Comparison of ENCODE assay signal across 22 mouse cellular contexts in the genomic region with DNA sequence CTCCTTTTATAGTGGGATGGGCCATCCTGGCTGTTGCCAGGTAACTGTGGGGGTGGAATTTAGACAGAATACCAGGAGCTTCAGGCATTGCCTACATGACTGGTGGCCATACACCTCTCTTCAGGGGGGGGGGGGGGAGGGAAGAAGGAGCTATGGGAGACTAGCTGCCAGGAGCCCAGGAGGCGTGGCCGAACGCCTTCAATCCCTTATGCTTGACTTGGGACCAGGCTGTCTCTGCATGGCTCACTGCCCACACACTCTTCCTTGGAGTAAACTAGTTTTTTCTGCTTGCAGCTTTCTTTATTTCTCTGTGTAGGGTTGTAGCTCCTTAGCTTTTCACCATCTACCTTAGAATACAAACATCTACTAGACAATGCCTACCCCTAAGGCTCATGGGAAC.
DNase-seq lines count a peak whose midpoint lies in the region; ATAC-seq and TF ChIP-seq lines count a peak whose summit lies in the region.
"Had no signal": no experiment of that assay in that cellular context is flagged by ENCODE, and none has a peak within 500 bp of the region (broad histone marks: within the 10 kb centered on the region; RNA-seq: fewer than 3 reads in every experiment).

No protein-coding gene starts in this region.

- 0 out of 2 replicates have a peak, but pooled peaks have one; percentile 26 for ATAC-seq in hindbrain, embryonic 12.5 days (ENCODE audit: low FRiP score)
- ATAC-seq in hindbrain, embryonic 13.5 days (ENCODE audit: low FRiP score) = no peak
- no peak for ATAC-seq in CD4-positive, CD25-positive, alpha-beta regulatory T cell, adult 4 months
- ATAC-seq: intestine, postnatal 0 days; liver, postnatal 0 days; lung, postnatal 0 days had no signal

- H3K9me3 ChIP-seq in hindbrain, embryonic 12.5 days (replicated peaks) = no peaks in the 10 kb centered on the region
- H3K9me3 ChIP-seq in hindbrain, embryonic 13.5 days = no peaks in the 10 kb centered on the region
- H3K9me3 ChIP-seq: embryonic facial prominence, embryonic 15.5 days; limb, embryonic 12.5 days; neural tube, embryonic 12.5 days had no signal

- H3K4me1 ChIP-seq in cerebellum, adult 2 months (ENCODE audit: control insufficient read depth, insufficient read depth, low read length) = no peaks in the 10 kb centered on the region; the same call in 1 of the 2 replicates
- H3K4me1 ChIP-seq in hindbrain, embryonic 12.5 days = no peaks in the 10 kb centered on the region
- H3K4me1 ChIP-seq in hindbrain, embryonic 13.5 days (replicated peaks) = no peaks in the 10 kb centered on the region
- H3K4me1 ChIP-seq: embryonic facial prominence, embryonic 15.5 days; heart, embryonic 13.5 days; limb, embryonic 12.5 days; neural tube, embryonic 12.5 days had no signal

- 12% methylated on average over 3 of the region's 3 CpGs for WGBS in cerebellum, adult 2 months
- WGBS in hindbrain, embryonic 12.5 days = 85% methylated on average over 3 of the region's 3 CpGs
- WGBS in hindbrain, embryonic 13.5 days = 74% methylated on average over 3 of the region's 3 CpGs

- intact Hi-C loops in left cerebral cortex, postnatal 4 days (cut with DNase I) = no loop called here
- intact Hi-C loops in left cerebral cortex, adult 2 months (cut with DNase I) = no loop called here

- H3K36me3 ChIP-seq in hindbrain, embryonic 12.5 days = no peaks in the 10 kb centered on the region
- H3K36me3 ChIP-seq in hindbrain, embryonic 13.5 days = no peaks in the 10 kb centered on the region
- H3K36me3 ChIP-seq: embryonic facial prominence, embryonic 15.5 days; heart, embryonic 13.5 days; limb, embryonic 12.5 days; neural tube, embryonic 12.5 days had no signal

- no peaks in the 10 kb centered on the region for H3K27me3 ChIP-seq in cerebellum, adult 2 months (ENCODE audit: control insufficient read depth, insufficient read depth, low read length)
- H3K27me3 ChIP-seq in hindbrain, embryonic 12.5 days = no peaks in the 10 kb centered on the region
- no peaks in the 10 kb centered on the region for H3K27me3 ChIP-seq in hindbrain, embryonic 13.5 days
- H3K27me3 ChIP-seq: embryonic facial prominence, embryonic 15.5 days; heart, embryonic 13.5 days; limb, embryonic 12.5 days; neural tube, embryonic 12.5 days had no signal

- TF ChIP-seq POLR2A in cerebellum, adult 2 months (IDR thresholded peaks at IDR 0.05; ENCODE audit: borderline replicate concordance, insufficient read depth, low read length) = no peak

- no peak overlapping the region for H3K9ac ChIP-seq in hindbrain, embryonic 12.5 days
- H3K9ac ChIP-seq in hindbrain, embryonic 13.5 days = no peak overlapping the region
- H3K9ac ChIP-seq: embryonic facial prominence, embryonic 15.5 days; heart, embryonic 13.5 days; limb, embryonic 12.5 days; liver, postnatal 0 days; neural tube, embryonic 12.5 days had no signal

- no peak overlapping the region for H3K4me3 ChIP-seq in cerebellum, adult 2 months (replicated peaks; ENCODE audit: insufficient read depth, low read depth, low read length)
- H3K4me3 ChIP-seq in hindbrain, embryonic 12.5 days = no peak overlapping the region
- H3K4me3 ChIP-seq in hindbrain, embryonic 13.5 days = no peak overlapping the region
- H3K4me3 ChIP-seq in left cerebral cortex, adult 2 months = no peak overlapping the region
- H3K4me3 ChIP-seq: embryonic facial prominence, embryonic 15.5 days; heart, embryonic 13.5 days; layer of hippocampus, adult 2 months; limb, embryonic 12.5 days; neural tube, embryonic 12.5 days had no signal

- H3K4me2 ChIP-seq in hindbrain, embryonic 12.5 days (replicated peaks) = no peak overlapping the region
- H3K4me2 ChIP-seq in hindbrain, embryonic 13.5 days = no peak overlapping the region
- H3K4me2 ChIP-seq: embryonic facial prominence, embryonic 15.5 days; heart, embryonic 13.5 days; limb, embryonic 12.5 days; liver, embryonic 11.5 days; neural tube, embryonic 12.5 days had no signal

- DNase-seq in cerebellum, postnatal 14 days = peak; percentile 26 to 55
- DNase-seq in cerebellum, adult 2 months = no peak
- peak; percentile 49 for DNase-seq in left cerebral cortex, postnatal 4 days
- no peak for DNase-seq in left cerebral cortex, adult 2 months (ENCODE audit: extremely low spot score in 1 of 2, low spot score in 2 of 2)
- DNase-seq in ZHBTc4 (ENCODE audit: low read depth, low spot score) = peak; percentile 5
- DNase-seq: cerebellum, adult 8-10 months; gastrocnemius, postnatal 14 days; heart, adult 18-20 months; kidney, postnatal 14 days; liver, postnatal 0 days had no signal

- H3K27ac ChIP-seq in cerebellum, adult 2 months (ENCODE audit: insufficient read depth, low read length) = no peak overlapping the region
- H3K27ac ChIP-seq in hindbrain, embryonic 12.5 days = no peak overlapping the region
- no peak overlapping the region for H3K27ac ChIP-seq in hindbrain, embryonic 13.5 days
- no peak overlapping the region for H3K27ac ChIP-seq in left cerebral cortex, adult 2 months
- H3K27ac ChIP-seq: embryonic facial prominence, embryonic 15.5 days; heart, embryonic 13.5 days; limb, embryonic 12.5 days; macrophage; neural tube, embryonic 12.5 days had no signal

- no peak for TF ChIP-seq CTCF in cerebellum, adult 2 months (IDR thresholded peaks at IDR 0.05; ENCODE audit: borderline replicate concordance, insufficient read depth, low read depth, low read length)
- no peak for TF ChIP-seq CTCF in left cerebral cortex, adult 2 months (IDR thresholded peaks at IDR 0.05)

Comparison
In these comparisons a context has a peak if more than half of its experiments do, and no peak if none do; other contexts are left out.
1. DNase-seq: peak in cerebellum, postnatal 14 days (2 of 2), left cerebral cortex, postnatal 4 days (single experiment) and ZHBTc4 (single experiment); none in cerebellum, adult 2 months (0 of 2) and left cerebral cortex, adult 2 months (0 of 2).